Mouse (Mus musculus) heart, embryonic 14.5 days (tissue): ENCODE measurements at regions not wholly inside any gene's neighbourhood (a gene's known extent, or its start where the extent isn't known, plus 50 kb on each side); places are given as distances from the start of the nearest gene placed in this dataset.

Experiments used
- ATAC-seq: fragments of 200-750 bp; cut with Nextera tagmentation; 2 replicates; pipeline ENCODE4 v1.8.0; 2017; ENCODE audit warnings: low read depth, moderate TSS enrichment; ENCODE audit not compliant: insufficient number of reproducible peaks, insufficient read depth, low FRiP score
- H3K27ac ChIP-seq, 2 experiments: fragments of 200-500 bp in 1 of 2; fragments of 300-500 bp in 1 of 2; sonication (generic) in 1 of 2; replicated peaks in 1 of 2; 2 replicates each; pipeline ENCODE4 v1.5.1; 2012 to 2014; ENCODE audit warnings: low read depth in 2 of 2, low read length in 2 of 2, control low read depth in 1 of 2, mild to moderate bottlenecking in 1 of 2, mixed read lengths in 1 of 2; ENCODE audit not compliant: control insufficient read depth in 1 of 2, insufficient read depth in 1 of 2
- H3K27me3 ChIP-seq: fragments of 300-500 bp; sonication (generic); 2 replicates; pipeline ENCODE4 v1.6.1; 2014; ENCODE audit warnings: mild to moderate bottlenecking, low read length, control low read depth; ENCODE audit not compliant: control insufficient read depth, insufficient read depth
- H3K36me3 ChIP-seq: fragments of 300-500 bp; sonication (generic); 2 replicates; pipeline ENCODE4 v1.6.1; 2014; ENCODE audit warnings: mild to moderate bottlenecking, control low read depth, low read length, mixed read lengths; ENCODE audit not compliant: control insufficient read depth, insufficient read depth
- H3K4me1 ChIP-seq, 2 experiments: fragments of 200-500 bp in 1 of 2; fragments of 300-500 bp in 1 of 2; sonication (generic) in 1 of 2; 2 replicates each; pipeline ENCODE4 v1.6.1; 2012 to 2014; ENCODE audit warnings: low read length in 2 of 2, control low read depth in 1 of 2, mixed read lengths in 1 of 2; ENCODE audit not compliant: control insufficient read depth in 2 of 2, insufficient read depth in 2 of 2
- H3K4me2 ChIP-seq: fragments of 300-500 bp; sonication (generic); 2 replicates; pipeline ENCODE4 v1.6.1; 2014; ENCODE audit warnings: mild to moderate bottlenecking, low read length
- H3K4me3 ChIP-seq, 2 experiments: fragments of 200-500 bp in 1 of 2; fragments of 300-500 bp in 1 of 2; sonication (generic) in 1 of 2; 2 replicates each; pipeline ENCODE4 v1.5.1; 2012 to 2014; ENCODE audit warnings: low read length in 2 of 2, mild to moderate bottlenecking in 2 of 2, control low read depth in 1 of 2, low read depth in 1 of 2, moderate library complexity in 1 of 2; ENCODE audit not compliant: control insufficient read depth in 1 of 2, insufficient read depth in 1 of 2
- H3K9ac ChIP-seq: fragments of 300-500 bp; sonication (generic); 2 replicates; pipeline ENCODE4 v1.6.1; 2014; ENCODE audit warnings: mild to moderate bottlenecking, low read length
- H3K9me3 ChIP-seq: fragments of 300-500 bp; sonication (generic); 2 replicates; pipeline ENCODE4 v1.6.1; 2016; ENCODE audit warnings: low read length, control low read depth; ENCODE audit not compliant: control insufficient read depth
- WGBS: fragments of 180-500 bp; shearing (Covaris S2); extraction: QIAGEN DNeasy Blood & Tissue Kit; methylation state at CpG from one replicate; pipeline ENCODE4 v1.1.7; 2014; 5-methylcytosine and 5-hydroxymethylcytosine counted together

DNA sequence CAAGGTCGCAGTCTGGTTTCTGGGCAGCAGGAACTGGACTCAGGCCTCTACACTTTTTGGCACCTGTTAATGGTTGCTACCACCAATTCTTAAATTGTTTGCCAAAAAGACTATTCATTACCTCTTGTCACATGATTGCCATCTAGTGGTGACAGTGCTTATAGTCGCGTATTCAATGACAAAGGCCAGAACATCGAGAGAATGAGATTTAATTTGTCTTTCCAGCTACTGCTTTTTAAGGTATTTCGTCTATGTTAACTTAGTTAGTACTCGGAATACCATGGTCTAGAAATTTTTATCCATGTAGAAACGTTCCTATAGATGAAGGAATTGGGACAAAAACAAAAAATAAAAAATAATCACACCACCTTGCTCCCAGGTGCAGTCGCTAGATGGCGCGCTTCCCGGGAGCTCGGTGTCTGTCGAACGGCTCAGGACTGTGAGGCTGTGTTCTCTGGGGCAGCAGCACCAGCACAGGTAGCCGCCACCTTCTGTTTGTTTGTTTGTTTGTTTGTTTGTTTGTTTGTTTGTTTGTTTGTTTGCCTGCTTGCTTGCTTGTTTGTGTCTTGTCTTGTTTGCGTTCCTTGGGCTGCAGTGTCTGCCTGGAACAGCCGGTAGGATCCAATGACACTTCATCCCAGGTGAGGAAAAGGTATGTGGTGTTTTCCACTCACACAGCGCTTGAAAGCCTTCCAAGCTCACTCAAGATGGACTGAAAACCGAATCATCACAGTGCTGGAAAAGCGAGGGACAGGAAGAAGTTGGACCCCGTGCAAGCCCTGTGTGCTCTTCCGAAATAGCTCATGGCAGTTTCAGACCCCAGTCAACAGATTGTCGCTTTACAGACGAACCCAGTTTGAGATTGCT is 114.5 kb downstream of the Elovl4 start:
- WGBS, result 19% methylated on average over 24 of the region's 24 CpGs
- Histone ChIP-seq H3K4me1 (peaks cover 4 to 6% of the 10 kb centered on the region in 2 experiments; a peak in 3 of 4 replicates), H3K36me3 (no peaks in the 10 kb centered on the region), H3K27me3 (no peaks in the 10 kb centered on the region), H3K4me3 (peak overlapping the region in 1 of 2 experiments; percentile 36; a peak in 2 of 4 replicates), H3K4me2 (peak overlapping the region; percentile 62), H3K27ac (no peak overlapping the region), H3K9me3 (no peaks in the 10 kb centered on the region), H3K9ac (no peak overlapping the region)
- no peak for ATAC-seq
